Mouse (Mus musculus) neural tube, embryonic 13.5 days (tissue): ENCODE results near the gene Uba1. TPM values are rescaled to one million over a fixed set of nuclear protein-coding genes. Genes with fewer than 3 reads are reported as not detected.

Experiments used
- polyA plus RNA-seq: library from polyadenylated mRNA; unstranded; fragments of >200 nt; fragmentation: Nextera tagmentation; extraction: Ambion mirVana; gene quantifications from 2 replicates; pipeline ENCODE4 v1.2.1, GENCODE M21; 2015

Gene Uba1
- polyA plus RNA-seq, 1 experiment from 2014 or later, result 390 TPM

Other genes with a start within 250 kb of the Uba1 start
- 4.9 and 5.8 TPM in 2 replicates for gene Jade3, start 232.6 kb upstream of the Uba1 start, polyA plus RNA-seq
- gene Rgn, start 108.5 kb upstream of the Uba1 start, polyA plus RNA-seq, result 0.25 and 0.39 TPM in 2 replicates
- 58.0 and 61.7 TPM in 2 replicates for gene Rbm10, start 40.8 kb upstream of the Uba1 start, polyA plus RNA-seq
- gene Ndufb11, start 40.7 kb upstream of the Uba1 start, polyA plus RNA-seq, result 238 and 249 TPM in 2 replicates
- gene Cdk16, start 29.6 kb downstream of the Uba1 start, polyA plus RNA-seq, result 145 and 146 TPM in 2 replicates
- gene Usp11, start 45.6 kb downstream of the Uba1 start, polyA plus RNA-seq, result 91.5 and 94.7 TPM in 2 replicates
- 268 and 277 TPM in 2 replicates for gene Araf, start 139.5 kb downstream of the Uba1 start, polyA plus RNA-seq
- 5.0 and 5.3 TPM in 2 replicates for gene Timp1, start 211.8 kb downstream of the Uba1 start, polyA plus RNA-seq